Mouse (Mus musculus): ENCODE measurements at regions not wholly inside any gene's neighbourhood (a gene's known extent, or its start where the extent isn't known, plus 50 kb on each side); places are given as distances from the start of the nearest gene placed in this dataset.
A peak's percentile ranks its signal among the peaks of the same experiment; 100 is the strongest.

DNA sequence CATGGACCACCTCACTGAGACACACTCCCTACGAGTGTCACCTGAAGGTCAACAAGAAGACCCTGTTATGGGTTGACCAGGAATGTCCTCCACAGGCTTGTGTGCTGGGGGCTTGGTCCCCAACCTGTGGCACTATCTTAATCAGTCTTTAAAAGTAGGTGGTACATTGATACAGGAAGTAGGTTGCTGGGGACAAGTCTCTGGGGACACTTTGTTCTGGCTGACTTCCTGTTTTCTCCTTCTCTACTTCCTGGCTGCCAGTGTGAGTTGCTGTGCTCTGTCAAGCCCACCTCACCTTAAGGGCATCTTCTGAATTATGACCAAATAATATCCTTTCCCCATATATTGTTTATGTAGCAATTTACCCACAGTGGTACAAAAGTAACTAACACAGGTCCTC lies 96.1 kb downstream of the Cct6b start:
- DNase-seq (ENCODE audit: low spot score in 2 of 2): peak in 1 of 2 experiments; percentile 26

- DNase-seq (ENCODE audit: low spot score in 2 of 2): no peak
Measured at GRCm38 (mm10) chr11:82664076-82664475, 100.0 kb downstream of the Cct6b start.

DNA sequence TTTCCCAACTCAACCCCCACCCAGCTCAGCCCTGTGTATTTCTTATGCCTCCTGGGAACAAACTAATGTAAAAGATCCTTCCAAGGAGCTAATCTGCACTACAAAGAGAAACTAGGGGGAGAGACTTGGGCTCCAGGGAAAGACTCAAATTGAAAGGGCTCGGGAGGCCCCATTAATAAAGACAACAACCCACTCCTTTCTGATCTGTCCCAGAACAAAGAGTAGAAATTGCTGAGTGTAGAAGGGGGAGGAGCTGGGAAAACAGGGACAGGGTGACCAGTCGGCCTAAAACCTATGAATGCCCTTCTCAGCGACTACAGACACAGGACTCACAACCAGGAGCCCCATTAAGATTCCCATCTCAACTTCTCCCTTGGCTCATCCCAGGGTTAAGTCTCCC lies 102.0 kb downstream of the Cct6b start:
- DNase-seq (ENCODE audit: low spot score in 2 of 2): no peak

DNA sequence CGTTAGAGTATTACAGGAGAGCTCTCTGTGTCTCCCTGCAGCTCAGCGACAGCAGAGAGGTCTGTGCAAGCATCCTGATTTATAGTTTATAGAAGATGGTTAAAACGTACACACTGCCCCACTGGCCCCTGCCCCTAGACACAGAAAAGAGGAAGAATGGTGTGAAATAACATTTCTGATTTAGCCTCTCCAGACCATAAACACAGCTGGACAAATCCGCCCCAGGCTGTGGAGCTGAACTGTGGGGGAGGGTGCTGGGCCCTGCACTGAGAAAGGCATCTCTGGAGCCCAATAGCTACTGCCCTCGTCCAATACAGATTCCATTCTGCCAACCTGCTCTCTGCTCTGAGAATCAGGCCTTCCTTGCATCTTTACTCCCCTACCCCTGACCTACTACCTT lies 112.4 kb downstream of the Cct6b start:
- no peak for DNase-seq (ENCODE audit: low spot score in 2 of 2)

DNA sequence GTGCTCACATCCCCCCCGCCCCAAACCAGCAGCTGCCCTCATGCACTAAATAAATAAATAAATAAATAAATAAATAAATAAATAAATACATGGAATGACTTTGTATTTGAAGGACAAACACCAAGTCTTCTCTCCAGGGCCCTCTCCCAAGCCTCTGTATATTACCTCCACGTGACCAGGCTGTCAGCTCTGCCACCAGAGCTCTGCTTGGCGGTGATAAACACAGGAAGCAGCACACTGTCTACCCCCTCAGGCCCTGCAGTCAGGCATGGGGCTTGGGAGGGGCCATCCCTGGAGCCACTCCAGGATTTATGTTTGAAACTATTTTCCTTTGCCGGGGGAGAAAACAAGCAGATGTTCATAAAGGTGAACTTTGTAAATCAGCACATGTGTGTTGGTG lies 125.6 kb downstream of the Cct6b start:
- DNase-seq (ENCODE audit: low spot score in 2 of 2): no peak

- DNase-seq (ENCODE audit: low spot score in 2 of 2): no peak
Measured at GRCm38 (mm10) chr11:82632191-82632590, 131.9 kb downstream of the Cct6b start.

- DNase-seq (ENCODE audit: low spot score in 2 of 2): no peak
Measured at GRCm38 (mm10) chr11:82631387-82631786, 132.7 kb downstream of the Cct6b start.

DNA sequence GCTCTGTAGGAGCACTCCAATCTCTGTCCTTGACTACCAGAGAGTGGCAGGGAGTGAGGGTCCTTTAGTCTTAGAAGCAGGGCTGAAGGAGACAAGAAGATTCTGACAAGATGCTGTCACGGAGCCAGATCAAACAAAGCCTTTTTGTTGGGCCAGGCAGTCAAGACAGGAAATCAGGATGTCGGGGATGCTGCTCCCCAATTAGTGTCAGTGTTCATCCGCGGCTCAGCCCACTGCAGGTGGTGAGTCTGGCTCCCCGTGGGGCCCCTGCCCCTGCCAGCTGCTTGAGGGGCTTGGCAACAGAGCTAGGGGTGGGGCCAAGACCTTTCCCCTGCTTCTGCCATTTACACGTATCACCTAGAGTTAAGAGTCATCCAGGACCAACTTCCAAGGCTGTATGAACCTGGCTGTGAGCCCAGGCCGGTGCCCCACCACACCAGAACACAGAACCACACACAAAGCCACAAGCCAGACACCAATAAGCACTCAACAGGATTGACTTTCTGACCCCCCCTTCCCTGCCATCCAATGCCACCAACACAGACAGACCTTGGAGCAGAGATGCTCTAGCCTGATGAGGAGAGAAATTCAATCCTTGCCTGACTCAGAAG lies 137.5 kb downstream of the Cct6b start:
- no peak for DNase-seq (ENCODE audit: low spot score in 2 of 2)

DNA sequence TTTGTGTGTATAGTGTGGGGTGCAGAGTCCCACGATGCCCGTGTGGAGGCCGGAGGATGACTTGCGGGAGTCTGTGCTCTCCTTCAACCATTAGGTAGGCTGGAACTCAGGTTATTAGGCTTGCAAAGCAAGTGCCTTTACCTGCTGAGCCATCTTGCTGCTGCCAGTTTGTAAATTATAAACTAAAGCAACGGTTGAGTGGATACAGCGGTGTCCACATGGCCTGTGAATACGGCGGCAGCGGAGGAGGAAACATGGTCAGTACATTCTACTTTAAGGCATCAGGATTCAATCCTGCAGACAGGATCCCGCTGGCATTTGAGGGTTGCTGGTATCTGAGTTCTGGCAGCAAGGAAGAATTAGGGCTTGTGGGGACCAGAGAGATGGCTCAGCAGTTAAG lies 143.1 kb downstream of the Cct6b start:
- DNase-seq (ENCODE audit: low spot score in 2 of 2): no peak

DNA sequence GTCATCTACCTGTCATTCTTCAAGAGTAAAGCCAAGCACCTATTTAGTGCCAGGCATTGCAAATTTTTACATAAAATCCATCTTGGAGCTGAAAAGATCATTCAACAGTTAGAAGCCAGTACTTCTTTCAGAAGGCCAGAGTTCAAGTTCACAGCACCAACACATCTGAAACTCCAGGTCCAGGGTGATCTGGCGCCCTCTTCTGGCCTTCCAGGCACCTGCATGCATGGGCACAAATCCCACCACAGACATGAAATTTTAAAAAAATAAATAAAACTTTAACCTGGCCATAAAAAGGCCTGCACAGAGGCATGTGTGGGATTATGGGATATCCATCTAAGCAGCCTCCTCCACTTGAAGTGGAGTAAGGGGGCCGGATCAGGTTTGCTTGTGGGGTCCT lies 144.7 kb downstream of the Cct6b start:
- no peak for DNase-seq (ENCODE audit: low spot score in 2 of 2)

- no peak for DNase-seq (ENCODE audit: low spot score in 2 of 2)
Measured at GRCm38 (mm10) chr11:82618457-82618856, 145.7 kb downstream of the Cct6b start.

GRCm38 (mm10) chr11:82616856-82617255 lies 147.3 kb downstream of the Cct6b start:
- DNase-seq (ENCODE audit: low spot score in 2 of 2): no peak

- no peak for DNase-seq (ENCODE audit: low spot score in 2 of 2)
Measured at GRCm38 (mm10) chr11:82614356-82614755, 149.8 kb downstream of the Cct6b start.

DNA sequence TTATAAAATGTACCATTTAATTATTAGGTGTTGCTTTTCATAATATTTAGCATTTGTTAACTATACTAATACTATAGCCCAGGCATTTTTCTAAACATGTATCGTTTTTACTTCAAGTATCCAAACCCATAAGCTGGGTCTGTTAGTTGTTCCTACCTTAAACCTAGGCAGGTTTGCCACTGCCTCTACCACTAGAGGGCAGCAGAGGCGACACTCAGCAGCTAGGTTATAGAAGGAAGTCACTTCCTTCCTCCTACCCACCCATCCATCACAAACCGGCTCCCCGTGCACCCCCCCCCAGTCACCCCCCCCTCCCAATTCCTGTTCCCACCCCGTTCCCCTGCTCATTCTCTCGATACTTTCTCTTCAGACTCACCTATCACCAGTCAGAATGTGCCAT lies 150.6 kb downstream of the Cct6b start:
- DNase-seq (ENCODE audit: low spot score in 2 of 2): peak; percentile 56 to 85

- peak in 1 of 2 experiments; percentile 25 for DNase-seq (ENCODE audit: low spot score in 2 of 2)
Measured at GRCm38 (mm10) chr11:82612026-82612425, 152.1 kb downstream of the Cct6b start.

GRCm38 (mm10) chr11:82608963-82609362 lies 155.2 kb downstream of the Cct6b start:
- DNase-seq (ENCODE audit: low spot score in 2 of 2): no peak

- DNase-seq (ENCODE audit: low spot score in 2 of 2): no peak
Measured at GRCm38 (mm10) chr11:82607661-82608060, 156.5 kb downstream of the Cct6b start.

GRCm38 (mm10) chr11:82604251-82604835 lies 159.8 kb downstream of the Cct6b start:
- no peak for DNase-seq (ENCODE audit: low spot score in 2 of 2)

GRCm38 (mm10) chr11:82602818-82603217 lies 161.3 kb downstream of the Cct6b start:
- DNase-seq (ENCODE audit: low spot score in 2 of 2): no peak

DNA sequence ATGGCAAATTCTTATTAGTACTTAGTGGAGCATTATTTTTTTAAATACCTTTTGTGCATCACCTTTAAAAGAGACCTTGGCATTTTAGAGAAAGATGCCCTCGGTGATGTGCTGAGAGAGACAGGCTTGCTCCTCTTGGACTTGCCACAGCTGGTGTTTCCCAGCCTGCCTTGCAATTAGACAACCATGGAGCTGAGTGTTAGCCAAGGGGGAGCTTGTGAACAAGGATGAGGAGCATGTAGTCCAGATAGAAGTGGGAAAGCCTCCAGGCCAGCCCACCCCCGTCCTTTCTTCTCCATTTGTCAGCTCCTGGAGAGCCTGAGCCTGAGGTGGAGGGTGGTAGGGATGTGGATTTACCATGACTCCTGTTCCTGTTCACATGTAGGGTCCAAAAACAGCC lies 161.9 kb downstream of the Cct6b start:
- DNase-seq (ENCODE audit: low spot score in 2 of 2): no peak

- no peak for DNase-seq (ENCODE audit: low spot score in 2 of 2)
Measured at GRCm38 (mm10) chr11:82600151-82600550, 164.0 kb downstream of the Cct6b start.

DNA sequence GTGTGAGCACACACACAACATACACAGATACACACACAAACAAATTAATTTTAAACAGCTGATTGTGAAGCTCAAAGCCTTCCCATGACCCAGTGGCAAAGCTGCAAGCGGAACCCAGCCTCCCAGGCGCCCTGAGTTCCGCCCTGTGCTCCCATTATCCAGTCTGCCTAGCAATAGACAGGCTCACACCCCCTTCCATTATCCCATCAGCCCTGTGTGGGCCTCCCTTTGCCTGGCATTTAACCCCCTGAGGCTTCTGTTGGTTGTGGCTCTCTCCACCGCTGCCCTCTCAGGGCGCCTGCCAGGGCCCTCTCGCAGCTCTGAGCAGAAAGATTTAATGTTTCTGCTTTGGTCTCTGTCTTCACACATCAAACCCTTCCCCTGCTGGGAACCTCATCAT lies 166.4 kb downstream of the Cct6b start:
- DNase-seq (ENCODE audit: low spot score in 2 of 2): no peak

DNA sequence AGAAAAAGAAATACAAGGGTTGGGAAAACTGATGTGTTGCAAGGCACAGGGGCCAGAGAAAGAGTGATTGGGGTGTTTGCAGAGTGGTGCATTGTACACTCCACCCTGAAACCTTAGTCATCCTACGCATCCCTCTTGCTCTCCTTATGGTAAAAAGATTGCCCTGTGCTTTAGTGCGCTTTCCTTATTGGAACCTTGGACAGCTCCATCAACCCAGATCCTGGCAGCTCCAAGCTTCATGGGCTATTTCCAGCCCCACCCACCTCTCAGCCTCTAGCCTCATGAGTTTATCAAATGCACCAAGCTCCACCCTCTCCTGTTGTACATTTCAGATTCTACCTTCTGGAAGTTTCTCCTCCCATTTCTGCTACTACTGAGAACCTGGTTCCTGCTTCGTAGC lies 167.3 kb downstream of the Cct6b start:
- DNase-seq (ENCODE audit: low spot score in 2 of 2): no peak

DNA sequence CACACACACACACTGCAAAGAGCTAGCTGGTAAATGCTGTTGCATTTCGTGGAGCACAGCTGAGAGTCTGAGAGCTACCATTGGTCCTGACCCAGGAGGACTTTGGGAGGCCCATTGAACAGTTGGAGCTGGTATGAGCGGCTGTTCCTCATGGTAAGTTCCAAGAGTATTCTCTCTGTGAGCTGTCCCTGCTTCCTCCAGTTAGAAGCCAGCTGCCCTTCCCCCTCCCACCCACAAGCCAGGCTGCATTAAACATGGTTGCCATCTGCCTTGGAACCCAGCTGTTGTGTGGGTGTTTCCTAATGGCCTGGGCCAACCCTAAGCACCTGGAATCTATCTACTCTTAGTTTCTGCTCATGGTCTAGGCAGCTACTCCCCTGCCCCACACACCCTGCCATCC lies 174.4 kb downstream of the Cct6b start:
- DNase-seq (ENCODE audit: low spot score in 2 of 2): no peak

Data from spleen, postnatal 4 days (tissue).